Mouse (Mus musculus) lung, postnatal 0 days (tissue): Measurements from ENCODE around the gene Fam189a1. TPM values are rescaled to one million over a fixed set of nuclear protein-coding genes. Genes with fewer than 3 reads are reported as not detected.

Experiments used
- ATAC-seq: fragments of 200-750 bp; cut with Nextera tagmentation; 2 replicates; pipeline ENCODE4 v1.8.0; 2017; ENCODE audit warnings: moderate library complexity
- DNase-seq: peaks from one replicate; pipeline ENCODE4 v3.0.0-alpha.2; 2016; ENCODE audit warnings: low spot score
- H3K27ac ChIP-seq: fragments of 300-500 bp; sonication (generic); 2 replicates; pipeline ENCODE4 v1.5.1; 2014; ENCODE audit warnings: antibody characterized with exemption, mild to moderate bottlenecking, low read length, mixed read lengths
- H3K27me3 ChIP-seq: fragments of 300-500 bp; sonication (generic); replicated peaks from 2 replicates; pipeline ENCODE4 v1.6.1; 2014; ENCODE audit warnings: low read length, mixed read lengths; ENCODE audit not compliant: insufficient read depth
- H3K36me3 ChIP-seq: fragments of 300-500 bp; sonication (generic); 2 replicates; pipeline ENCODE4 v1.6.1; 2014; ENCODE audit warnings: low read length, mixed read lengths; ENCODE audit not compliant: insufficient read depth
- H3K4me1 ChIP-seq: fragments of 300-500 bp; sonication (generic); 2 replicates; pipeline ENCODE4 v1.6.1; 2014; ENCODE audit warnings: antibody characterized with exemption, low read depth, low read length, mixed read lengths; ENCODE audit not compliant: insufficient read depth
- H3K4me2 ChIP-seq: fragments of 300-500 bp; sonication (generic); replicated peaks from 2 replicates; pipeline ENCODE4 v1.6.1; 2014; ENCODE audit warnings: low read depth, mild to moderate bottlenecking, low read length, moderate library complexity, mixed read lengths
- H3K4me3 ChIP-seq: fragments of 300-500 bp; sonication (generic); 2 replicates; pipeline ENCODE4 v1.5.1; 2014; ENCODE audit warnings: low read depth, low read length
- H3K9ac ChIP-seq: fragments of 300-500 bp; sonication (generic); replicated peaks from 2 replicates; pipeline ENCODE4 v1.6.1; 2014; ENCODE audit warnings: low read depth, mild to moderate bottlenecking
- H3K9me3 ChIP-seq: fragments of 300-500 bp; sonication (generic); 2 replicates; pipeline ENCODE4 v1.6.1; 2016; ENCODE audit warnings: low read length, mixed read lengths
- CTCF ChIP-seq: IDR thresholded peaks from 2 replicates; pipeline ENCODE4 v1.5.1; 2016; ENCODE audit warnings: antibody characterized with exemption, mild to moderate bottlenecking
- EP300 ChIP-seq: IDR thresholded peaks from 2 replicates; pipeline ENCODE4 v1.6.1; 2016; ENCODE audit warnings: antibody characterized with exemption, mild to moderate bottlenecking, control low read depth
- WGBS: fragments of 180-500 bp; shearing (Covaris S2); extraction: QIAGEN DNeasy Blood & Tissue Kit; methylation state at CpG from one replicate; pipeline ENCODE4 v1.1.7; 2014; 5-methylcytosine and 5-hydroxymethylcytosine counted together
- polyA plus RNA-seq: library from polyadenylated mRNA; unstranded; fragments of >200 nt; fragmentation: Nextera tagmentation; extraction: Ambion mirVana; gene quantifications from 2 replicates; pipeline ENCODE4 v1.2.1, GENCODE M21; 2015

Fam189a1 gene
- polyA plus RNA-seq, 1 experiment from 2014 or later: 0.07 TPM

DNA sequence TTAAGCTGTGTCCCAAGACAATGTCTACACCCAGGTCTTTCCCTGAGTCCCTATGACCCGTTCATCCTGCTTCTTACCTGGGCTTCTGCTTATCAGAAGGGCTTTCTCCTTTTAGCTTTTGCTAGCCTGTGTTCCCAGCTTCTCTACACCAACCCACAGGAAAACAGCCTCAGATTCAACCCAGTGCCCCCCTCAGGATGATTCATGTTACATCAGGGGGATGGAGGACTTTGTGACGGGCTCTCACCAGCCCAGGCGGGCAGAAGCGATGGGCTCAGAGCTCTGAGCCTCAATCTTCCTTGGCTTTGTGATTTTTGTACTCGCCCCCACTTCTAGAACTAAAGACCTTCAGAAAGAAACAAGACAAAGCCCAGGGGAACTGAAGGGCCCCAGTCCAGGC is 335.3 kb downstream of the Fam189a1 start:
- 78% methylated on average over 5 of the region's 5 CpGs for WGBS
- no peaks in the 10 kb centered on the region for H3K4me1 ChIP-seq
- DNase-seq (no peak), ATAC-seq (no peak)
- no peak overlapping the region for H3K27ac ChIP-seq
- H3K9ac ChIP-seq: no peak overlapping the region
- H3K36me3 ChIP-seq: no peaks in the 10 kb centered on the region
- no peaks in the 10 kb centered on the region for H3K9me3 ChIP-seq
- no peak overlapping the region for H3K4me2 ChIP-seq
- no peaks in the 10 kb centered on the region for H3K27me3 ChIP-seq
- TF ChIP-seq CTCF (no peak), EP300 (no peak)
- no peak overlapping the region for H3K4me3 ChIP-seq

DNA sequence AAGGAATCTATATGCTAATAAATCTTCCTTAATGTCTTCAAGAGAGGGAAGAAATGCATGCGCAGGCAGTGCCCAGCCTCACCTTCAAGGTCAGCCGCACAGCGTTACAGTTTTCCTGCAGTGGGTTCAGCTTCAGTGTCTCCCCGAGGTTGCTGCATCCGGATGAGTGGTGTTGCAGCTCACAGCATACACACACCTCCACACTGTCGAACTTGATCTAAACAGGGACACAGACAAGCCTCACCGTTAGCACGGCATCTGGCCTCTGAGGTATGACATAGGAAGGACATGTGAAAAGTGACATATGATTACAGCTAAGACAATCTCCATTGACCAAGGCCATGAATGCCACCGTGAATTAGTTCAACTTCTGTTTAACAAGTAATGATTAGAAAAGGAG is 336.7 kb downstream of the Fam189a1 start:
- TF ChIP-seq CTCF (no peak), EP300 (no peak)
- WGBS: 71% methylated on average over 9 of the region's 9 CpGs
- ATAC-seq: no peak
- Histone ChIP-seq H3K9me3 (no peaks in the 10 kb centered on the region), H3K36me3 (no peaks in the 10 kb centered on the region), H3K27me3 (no peaks in the 10 kb centered on the region), H3K4me2 (no peak overlapping the region), H3K9ac (no peak overlapping the region), H3K27ac (no peak overlapping the region), H3K4me1 (no peaks in the 10 kb centered on the region), H3K4me3 (no peak overlapping the region)
- no peak for DNase-seq

DNA sequence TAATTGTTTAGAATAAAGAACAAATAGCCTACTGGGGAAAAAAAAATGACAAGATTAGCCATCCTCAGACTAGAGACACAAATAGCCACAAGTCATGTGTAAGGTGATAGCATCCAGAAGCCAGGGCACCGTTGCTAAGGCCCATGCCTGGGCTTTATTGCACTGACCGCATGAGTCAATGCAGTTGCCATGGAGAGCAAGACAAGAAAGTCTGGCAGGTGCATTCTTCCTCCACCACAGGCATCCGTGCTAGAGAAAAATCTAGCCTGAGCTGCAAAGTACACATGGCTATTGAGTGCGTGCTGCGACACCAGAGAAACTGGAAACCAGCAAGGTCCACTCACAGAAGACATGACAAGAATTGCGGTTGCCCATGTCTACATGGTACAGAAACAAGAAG is 347.5 kb downstream of the Fam189a1 start:
- ATAC-seq: no peak
- H3K4me2 ChIP-seq: no peak overlapping the region
- 76% methylated on average over 6 of the region's 6 CpGs for WGBS

DNA sequence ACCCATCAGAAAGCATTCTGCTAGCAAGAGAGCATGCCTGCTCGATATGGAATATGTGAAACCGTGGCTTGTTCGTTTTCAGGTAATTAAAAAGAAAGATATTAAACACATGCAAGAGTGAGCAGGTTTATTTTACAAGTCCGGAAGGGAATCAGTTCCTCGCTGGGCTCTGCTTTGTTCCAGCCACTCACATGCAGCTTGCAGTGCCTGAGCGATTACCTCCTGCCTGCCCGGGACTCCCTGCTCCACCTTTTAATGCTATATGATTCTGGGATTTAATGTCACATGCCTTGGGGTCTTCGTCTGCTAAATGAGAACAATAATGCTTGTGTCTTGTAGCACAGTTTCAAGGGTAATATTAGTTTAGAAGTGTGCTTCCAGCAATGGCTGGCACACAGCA is 351.3 kb downstream of the Fam189a1 start:
- Histone ChIP-seq H3K27me3 (no peaks in the 10 kb centered on the region), H3K4me1 (no peaks in the 10 kb centered on the region), H3K27ac (no peak overlapping the region), H3K9me3 (no peaks in the 10 kb centered on the region), H3K4me3 (no peak overlapping the region), H3K4me2 (no peak overlapping the region), H3K36me3 (no peaks in the 10 kb centered on the region), H3K9ac (no peak overlapping the region)
- 86% methylated on average over 8 of the region's 8 CpGs for WGBS
- TF ChIP-seq CTCF (no peak), EP300 (no peak)
- ATAC-seq (no peak), DNase-seq (no peak)

More for the DNA sequence above, 347.5 kb downstream of the Fam189a1 start:
- Histone ChIP-seq H3K27ac (no peak overlapping the region), H3K4me3 (no peak overlapping the region), H3K4me1 (no peaks in the 10 kb centered on the region), H3K27me3 (no peaks in the 10 kb centered on the region), H3K36me3 (no peaks in the 10 kb centered on the region), H3K9me3 (no peaks in the 10 kb centered on the region), H3K9ac (no peak overlapping the region)
- no peak for DNase-seq
- TF ChIP-seq EP300: no peak
- TF ChIP-seq CTCF: no peak

DNA sequence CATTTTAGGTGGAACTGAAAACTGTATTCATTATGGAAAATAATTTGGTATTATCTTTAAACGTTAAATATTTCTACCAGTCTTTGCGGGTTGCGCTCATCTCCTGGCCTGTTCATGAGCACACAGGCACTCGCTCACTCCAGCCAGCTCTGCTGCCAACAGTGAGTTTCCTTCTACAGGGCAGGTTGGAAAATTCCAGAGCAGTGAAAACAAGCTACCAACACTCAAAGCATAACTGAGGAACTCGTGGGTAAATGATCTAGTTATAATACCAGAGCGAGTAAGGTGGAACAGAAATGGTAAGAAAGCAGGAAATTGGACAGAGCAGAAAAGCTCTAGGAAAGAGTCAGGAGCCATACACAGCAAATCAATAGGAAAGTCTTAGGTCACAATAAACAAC is 360.8 kb downstream of the Fam189a1 start:
- DNase-seq (no peak), ATAC-seq (no peak)
- H3K36me3 ChIP-seq: no peaks in the 10 kb centered on the region
- no peak overlapping the region for H3K9ac ChIP-seq
- no peaks in the 10 kb centered on the region for H3K9me3 ChIP-seq
- H3K4me1 ChIP-seq: no peaks in the 10 kb centered on the region
- H3K27me3 ChIP-seq: no peaks in the 10 kb centered on the region
- H3K4me2 ChIP-seq: no peak overlapping the region
- H3K4me3 ChIP-seq: no peak overlapping the region
- no peak overlapping the region for H3K27ac ChIP-seq
- WGBS: 74% methylated on average over 6 of the region's 6 CpGs
- TF ChIP-seq EP300: no peak
- no peak for TF ChIP-seq CTCF

DNA sequence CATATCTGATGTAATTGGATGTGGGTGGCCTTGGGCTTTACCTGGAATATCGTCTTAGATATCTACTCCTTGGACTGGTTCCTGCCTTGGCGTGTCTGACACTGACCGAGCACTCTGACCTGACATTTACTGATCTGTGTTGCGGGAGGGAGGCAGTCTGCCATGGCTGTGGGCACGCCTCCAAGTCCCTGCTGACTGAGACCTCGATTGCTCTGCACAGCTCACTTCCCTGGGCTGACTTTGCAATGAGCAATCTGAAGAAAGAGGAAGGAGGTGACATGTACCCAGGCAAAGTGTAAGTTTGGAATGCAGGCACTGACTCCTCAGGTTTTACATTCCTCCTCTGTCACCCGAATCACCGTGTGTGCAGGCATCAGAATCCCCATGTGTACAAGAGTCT is 364.3 kb downstream of the Fam189a1 start:
- Histone ChIP-seq H3K4me2 (no peak overlapping the region), H3K9ac (no peak overlapping the region), H3K4me3 (no peak overlapping the region), H3K27me3 (no peaks in the 10 kb centered on the region), H3K4me1 (no peaks in the 10 kb centered on the region), H3K9me3 (no peaks in the 10 kb centered on the region), H3K36me3 (no peaks in the 10 kb centered on the region), H3K27ac (no peak overlapping the region)
- TF ChIP-seq EP300: no peak
- DNase-seq (no peak), ATAC-seq (no peak)
- 46% methylated on average over 8 of the region's 8 CpGs for WGBS

DNA sequence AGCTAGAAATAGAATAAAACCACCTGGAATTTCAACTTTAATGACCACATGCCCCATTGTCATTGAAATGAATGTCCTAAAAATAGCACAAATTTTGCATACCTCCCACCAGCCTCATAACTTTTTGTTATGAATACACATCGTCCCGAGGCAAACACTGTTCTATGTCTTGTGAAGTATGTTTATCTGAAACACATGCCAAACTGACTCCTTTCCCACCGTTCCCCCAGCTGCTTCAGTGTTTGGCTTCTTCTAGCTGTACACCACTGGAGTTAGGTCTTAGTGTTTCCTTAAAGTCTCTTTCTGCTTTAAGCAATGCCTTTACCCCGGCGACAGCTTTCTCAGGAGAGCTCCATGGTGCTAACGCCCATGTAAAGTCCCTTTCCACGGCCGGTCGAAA is 365.2 kb downstream of the Fam189a1 start:
- Histone ChIP-seq H3K27ac (no peak overlapping the region), H3K9ac (no peak overlapping the region), H3K9me3 (no peaks in the 10 kb centered on the region), H3K4me1 (no peaks in the 10 kb centered on the region), H3K36me3 (no peaks in the 10 kb centered on the region), H3K27me3 (no peaks in the 10 kb centered on the region), H3K4me2 (no peak overlapping the region), H3K4me3 (no peak overlapping the region)
- 68% methylated on average over 9 of the region's 9 CpGs for WGBS
- no peak for TF ChIP-seq EP300
- DNase-seq (no peak), ATAC-seq (no peak)
